Mouse (Mus musculus) thymus, postnatal 10 days (tissue): ENCODE results near the gene Mocs1.

Source experiments
- DNase-seq, 2 experiments: peaks; one replicate each; pipeline ENCODE4 v3.0.0; 2021; ENCODE audit warnings: low spot score in 2 of 2

The Mocs1 gene

DNA sequence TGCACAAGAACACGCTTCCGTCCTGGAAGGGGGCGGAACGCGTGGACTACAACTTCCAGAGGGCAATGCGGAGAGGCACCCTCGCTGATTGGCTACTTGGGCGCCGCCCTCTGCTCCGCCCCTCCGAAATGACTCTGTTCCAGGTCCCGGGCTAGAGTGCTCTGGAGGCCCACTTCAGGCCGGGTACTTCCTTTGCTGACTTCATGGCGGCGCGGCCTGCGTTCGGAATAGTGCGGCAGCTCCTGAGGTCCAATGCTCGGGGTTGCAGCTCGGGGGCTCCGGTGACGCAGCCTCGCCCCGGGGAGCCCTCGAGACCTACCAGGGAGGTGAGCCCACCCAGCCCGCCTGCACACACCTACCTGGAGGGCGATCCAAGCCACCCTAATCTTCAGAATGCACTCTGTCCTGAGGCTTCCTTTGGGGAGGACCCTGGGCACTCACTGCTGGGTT lies at the start of gene Mocs1:
Gene Mocs1, plus strand, starts transcription at position 124 of the 450 bp plus-strand sequence.
- peak; percentile 92 to 93 for DNase-seq

GRCm38 (mm10) chr17:49379645-49380044 lies 48.5 kb upstream of the Mocs1 start:
- DNase-seq: no peak

- DNase-seq: peak; percentile 36 to 50
These were observed 43.8 kb upstream of the Mocs1 start for GRCm38 (mm10) chr17:49384217-49384943.

GRCm38 (mm10) chr17:49387741-49388140 lies 40.4 kb upstream of the Mocs1 start:
- DNase-seq: no peak

DNA sequence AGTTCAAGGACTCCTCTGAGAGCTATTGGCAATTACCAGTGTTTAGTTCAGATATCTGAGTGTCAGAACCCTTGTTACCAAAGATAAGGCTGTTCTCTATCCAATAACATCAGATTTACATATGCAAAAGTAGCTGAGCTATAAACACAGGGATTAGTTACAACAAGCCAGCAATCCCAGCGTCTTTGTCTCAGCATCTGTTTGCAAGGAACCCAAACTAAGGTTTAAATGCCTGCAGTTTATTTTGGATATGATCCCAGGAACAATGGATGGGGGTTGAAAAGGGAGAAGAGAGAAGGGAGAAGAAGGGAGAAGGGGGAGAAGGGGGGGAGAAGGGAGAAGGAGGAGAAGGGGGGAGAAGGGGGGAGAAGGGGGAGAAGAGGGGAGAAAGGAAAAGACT lies 35.4 kb upstream of the Mocs1 start:
- no peak for DNase-seq

- DNase-seq: no peak
These were observed 33.3 kb upstream of the Mocs1 start for GRCm38 (mm10) chr17:49394836-49395235.

GRCm38 (mm10) chr17:49399605-49400004 lies 28.6 kb upstream of the Mocs1 start:
- DNase-seq: no peak

GRCm38 (mm10) chr17:49400130-49400529 lies 28.0 kb upstream of the Mocs1 start:
- DNase-seq: peak; percentile 23 to 55

- DNase-seq: peak; percentile 31
These were observed 25.0 kb upstream of the Mocs1 start for GRCm38 (mm10) chr17:49403151-49403550.

- DNase-seq: peak; percentile 17 to 22
These were observed 22.2 kb upstream of the Mocs1 start for GRCm38 (mm10) chr17:49405927-49406326.

- DNase-seq: no peak
These were observed 15.2 kb upstream of the Mocs1 start for GRCm38 (mm10) chr17:49412974-49413373.

- no peak for DNase-seq
These were observed 14.6 kb upstream of the Mocs1 start for GRCm38 (mm10) chr17:49413554-49413953.

GRCm38 (mm10) chr17:49416228-49416627 lies 11.9 kb upstream of the Mocs1 start:
- no peak for DNase-seq

DNA sequence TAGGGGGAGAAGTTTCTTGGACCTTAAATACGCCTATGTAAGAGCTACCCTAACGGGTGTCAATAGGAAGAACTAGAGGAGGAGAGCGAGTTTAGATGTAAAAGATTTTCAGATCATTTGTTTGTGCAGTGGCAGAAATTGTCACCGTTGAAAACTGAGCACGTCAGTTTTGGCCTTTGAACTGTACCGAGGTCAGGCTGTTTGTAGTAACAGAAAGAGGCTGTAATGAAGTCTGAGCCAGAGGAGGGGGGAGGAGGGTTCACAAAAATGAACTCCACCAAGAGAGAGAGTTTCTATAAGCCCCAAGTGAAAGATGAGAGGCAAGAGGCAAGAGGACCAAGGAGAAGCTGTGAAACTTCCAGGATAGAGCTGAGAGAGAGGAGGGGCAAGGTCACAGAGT lies 8.3 kb upstream of the Mocs1 start:
- no peak for DNase-seq

- DNase-seq: no peak
These were observed 5.7 kb upstream of the Mocs1 start for GRCm38 (mm10) chr17:49422286-49423066.

- no peak for DNase-seq
These were observed 5.2 kb upstream of the Mocs1 start for GRCm38 (mm10) chr17:49423067-49423325.

DNA sequence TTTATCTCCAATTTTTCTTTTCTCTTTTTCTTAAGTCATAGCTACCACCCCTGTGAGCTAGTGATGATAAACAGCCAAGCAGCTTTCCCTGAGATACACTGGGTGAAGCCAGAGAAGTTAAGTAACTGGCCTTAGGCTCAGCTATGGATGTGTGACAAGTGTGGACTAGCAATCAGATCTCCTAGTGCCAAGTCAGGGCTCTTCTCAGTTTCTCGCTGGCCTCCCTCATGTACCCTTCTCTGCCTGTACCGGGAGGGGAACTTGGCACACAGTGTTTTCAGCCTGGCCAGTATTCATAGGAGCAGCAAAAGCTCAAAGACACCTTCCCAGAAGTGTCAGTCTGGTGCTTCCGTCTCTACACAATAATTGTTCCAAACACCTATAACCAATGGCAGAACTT lies 4.3 kb upstream of the Mocs1 start:
- DNase-seq: no peak

- peak; percentile 48 to 56 for DNase-seq
These were observed 427 bp upstream of the Mocs1 start for GRCm38 (mm10) chr17:49427631-49428238.

GRCm38 (mm10) chr17:49428751-49429415 lies 721 bp downstream of the Mocs1 start:
- DNase-seq: peak in 1 of 2 experiments; percentile 12

- DNase-seq: no peak
These were observed 1.4 kb downstream of the Mocs1 start for GRCm38 (mm10) chr17:49429471-49430129.

- no peak for DNase-seq
These were observed 2.0 kb downstream of the Mocs1 start for GRCm38 (mm10) chr17:49430136-49430535.

GRCm38 (mm10) chr17:49431176-49431575 lies 3.0 kb downstream of the Mocs1 start:
- DNase-seq: no peak
